Mouse (Mus musculus): ENCODE data around the gene Stip1.

DNA sequence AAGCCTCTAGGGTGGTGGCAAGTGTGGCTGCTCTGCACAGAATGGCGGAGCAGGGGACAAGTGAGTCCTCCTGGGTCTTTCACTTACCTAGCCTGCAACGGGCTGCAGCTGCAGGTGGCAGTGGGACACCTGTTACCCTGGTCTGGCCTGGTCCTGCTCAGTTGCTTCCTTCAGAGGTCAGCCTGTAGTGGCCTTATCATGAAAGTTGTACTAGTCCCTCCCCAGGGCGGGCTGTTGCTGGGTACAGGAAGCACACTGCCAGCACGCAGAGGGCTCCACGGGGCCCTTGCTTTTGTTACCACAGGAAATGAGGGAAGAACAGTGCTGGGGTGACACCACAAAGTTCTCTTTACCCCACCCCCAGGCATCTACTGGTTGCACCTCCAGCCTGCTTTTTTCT lies 20.6 kb downstream of the Stip1 start, which contains the start of gene Fermt3:
- TF ChIP-seq CTCF (IDR thresholded peaks at IDR 0.05; ENCODE audit: borderline replicate concordance, extremely low read depth, insufficient read depth, insufficient read length): no peak
- no peak for TF ChIP-seq POLR2A (IDR thresholded peaks at IDR 0.05; ENCODE audit: borderline replicate concordance, extremely low read depth, insufficient read depth, insufficient read length, poor library complexity, severe bottlenecking)
